Mouse (Mus musculus) kidney, embryonic 16.5 days (tissue): Measurements from ENCODE around the gene Ercc5. TPM values are rescaled to one million over a fixed set of nuclear protein-coding genes. Genes with fewer than 3 reads are reported as not detected.

Source experiments
- ATAC-seq: fragments of 200-750 bp; cut with Nextera tagmentation; 2 replicates; pipeline ENCODE4 v1.8.0; 2017; ENCODE audit warnings: moderate TSS enrichment; ENCODE audit not compliant: low FRiP score, low TSS enrichment
- H3K27ac ChIP-seq: fragments of 300-500 bp; sonication (generic); 2 replicates; pipeline ENCODE4 v1.5.1; 2014; ENCODE audit warnings: low read length
- H3K27me3 ChIP-seq: fragments of 300-500 bp; sonication (generic); 2 replicates; pipeline ENCODE4 v1.6.1; 2014; ENCODE audit warnings: low read length, control low read depth, mixed read lengths; ENCODE audit not compliant: insufficient read depth
- H3K36me3 ChIP-seq: fragments of 300-500 bp; sonication (generic); 2 replicates; pipeline ENCODE4 v1.6.1; 2014; ENCODE audit warnings: low read length, control low read depth, mixed read lengths; ENCODE audit not compliant: insufficient read depth
- H3K4me1 ChIP-seq: fragments of 300-500 bp; sonication (generic); 2 replicates; pipeline ENCODE4 v1.6.1; 2014; ENCODE audit warnings: low read length, control low read depth, mixed read lengths; ENCODE audit not compliant: insufficient read depth
- H3K4me2 ChIP-seq: fragments of 300-500 bp; sonication (generic); replicated peaks from 2 replicates; pipeline ENCODE4 v1.6.1; 2014; ENCODE audit warnings: low read depth, low read length
- H3K4me3 ChIP-seq: fragments of 300-500 bp; sonication (generic); 2 replicates; pipeline ENCODE4 v1.5.1; 2014; ENCODE audit warnings: mild to moderate bottlenecking, low read length
- H3K9ac ChIP-seq: fragments of 300-500 bp; sonication (generic); replicated peaks from 2 replicates; pipeline ENCODE4 v1.6.1; 2014; ENCODE audit warnings: low read length
- H3K9me3 ChIP-seq: fragments of 300-500 bp; sonication (generic); 2 replicates; pipeline ENCODE4 v1.6.1; 2016; ENCODE audit warnings: low read length, control low read depth
- WGBS: fragments of 180-500 bp; shearing (Covaris S2); extraction: QIAGEN DNeasy Blood & Tissue Kit; methylation state at CpG from one replicate; pipeline ENCODE4 v1.1.7; 2014; 5-methylcytosine and 5-hydroxymethylcytosine counted together
- polyA plus RNA-seq: library from polyadenylated mRNA; unstranded; fragments of >200 nt; fragmentation: Nextera tagmentation; extraction: Ambion mirVana; gene quantifications from 2 replicates; pipeline ENCODE4 v1.2.1, GENCODE M21; 2015

The Ercc5 gene
- polyA plus RNA-seq, 1 experiment from 2014 or later: 16.2 TPM

- no peak overlapping the region for H3K4me2 ChIP-seq
- H3K27me3 ChIP-seq: no peaks in the 10 kb centered on the region
- no peaks in the 10 kb centered on the region for H3K9me3 ChIP-seq
- peaks cover 5% of the 10 kb centered on the region; the same call in 1 of the 2 replicates for H3K36me3 ChIP-seq
- H3K4me1 ChIP-seq: peaks cover 13% of the 10 kb centered on the region
- 70% methylated on average over 3 of the region's 3 CpGs for WGBS
- no peak overlapping the region for H3K27ac ChIP-seq
- H3K4me3 ChIP-seq: no peak overlapping the region
- no peak for ATAC-seq
- H3K9ac ChIP-seq: no peak overlapping the region
Observed at GRCm38 (mm10) chr1:44122256-44122655, 25.3 kb upstream of the Ercc5 start.

GRCm38 (mm10) chr1:44125590-44125989 is 22.0 kb upstream of the Ercc5 start:
- H3K4me3 ChIP-seq: no peak overlapping the region
- 98% methylated on average over 4 of the region's 4 CpGs for WGBS
- no peak overlapping the region for H3K4me2 ChIP-seq
- no peaks in the 10 kb centered on the region for H3K9me3 ChIP-seq
- H3K27me3 ChIP-seq: no peaks in the 10 kb centered on the region
- H3K4me1 ChIP-seq: peaks cover 5% of the 10 kb centered on the region; the same call in 1 of the 2 replicates
- peaks cover 18% of the 10 kb centered on the region; the same call in 1 of the 2 replicates for H3K36me3 ChIP-seq
- no peak overlapping the region for H3K9ac ChIP-seq
- ATAC-seq: no peak
- H3K27ac ChIP-seq: no peak overlapping the region

- H3K9me3 ChIP-seq: no peaks in the 10 kb centered on the region
- H3K27ac ChIP-seq: no peak overlapping the region
- peaks cover 29% of the 10 kb centered on the region for H3K36me3 ChIP-seq
- ATAC-seq: no peak
- H3K4me3 ChIP-seq: no peak overlapping the region
- H3K27me3 ChIP-seq: no peaks in the 10 kb centered on the region
- H3K4me2 ChIP-seq: no peak overlapping the region
- no peak overlapping the region for H3K9ac ChIP-seq
- 81% methylated on average over 4 of the region's 4 CpGs for WGBS
- no peaks in the 10 kb centered on the region for H3K4me1 ChIP-seq
Observed at GRCm38 (mm10) chr1:44129929-44130581, 17.5 kb upstream of the Ercc5 start.

GRCm38 (mm10) chr1:44140232-44140631 is 7.3 kb upstream of the Ercc5 start:
- Histone ChIP-seq H3K36me3 (peaks cover 30% of the 10 kb centered on the region; the same call in 1 of the 2 replicates), H3K9ac (no peak overlapping the region), H3K27me3 (no peaks in the 10 kb centered on the region), H3K27ac (no peak overlapping the region), H3K4me3 (no peak overlapping the region), H3K9me3 (no peaks in the 10 kb centered on the region), H3K4me2 (no peak overlapping the region), H3K4me1 (no peaks in the 10 kb centered on the region)
- 80% methylated on average over 4 of the region's 4 CpGs for WGBS
- no peak for ATAC-seq

- no peak overlapping the region for H3K4me2 ChIP-seq
- H3K36me3 ChIP-seq: peaks cover 26% of the 10 kb centered on the region; the same call in 1 of the 2 replicates
- H3K9me3 ChIP-seq: no peaks in the 10 kb centered on the region
Observed at GRCm38 (mm10) chr1:44142747-44143146, 4.8 kb upstream of the Ercc5 start.

GRCm38 (mm10) chr1:44148706-44149105 is 1.2 kb downstream of the Ercc5 start:
- H3K27me3 ChIP-seq: no peaks in the 10 kb centered on the region
- 0 out of 2 replicates have a peak, but pooled peaks cover 5% of the 10 kb centered on the region for H3K36me3 ChIP-seq
- H3K4me1 ChIP-seq: peaks cover 7% of the 10 kb centered on the region
- H3K9me3 ChIP-seq: no peaks in the 10 kb centered on the region
- 43% methylated on average over 6 of the region's 6 CpGs for WGBS
- peak overlapping the region; percentile 79 for H3K4me2 ChIP-seq
- H3K27ac ChIP-seq: no peak overlapping the region
- H3K9ac ChIP-seq: 0 out of 2 replicates have a peak overlapping the region, but pooled peaks have one; percentile 7
- no peak for ATAC-seq
- peak overlapping the region; percentile 92 for H3K4me3 ChIP-seq

More at GRCm38 (mm10) chr1:44142747-44143146, 4.8 kb upstream of the Ercc5 start:
- Histone ChIP-seq H3K4me1 (no peaks in the 10 kb centered on the region), H3K9ac (no peak overlapping the region), H3K4me3 (no peak overlapping the region), H3K27ac (no peak overlapping the region), H3K27me3 (no peaks in the 10 kb centered on the region)
- no peak for ATAC-seq
- WGBS: 91% methylated on average over 5 of the region's 5 CpGs

GRCm38 (mm10) chr1:44155287-44155686 is 7.7 kb downstream of the Ercc5 start:
- no peaks in the 10 kb centered on the region for H3K27me3 ChIP-seq
- H3K4me1 ChIP-seq: no peaks in the 10 kb centered on the region
- H3K9ac ChIP-seq: no peak overlapping the region
- no peak overlapping the region for H3K27ac ChIP-seq
- H3K36me3 ChIP-seq: peaks cover 22% of the 10 kb centered on the region
- H3K4me3 ChIP-seq: no peak overlapping the region
- 94% methylated on average over 4 of the region's 4 CpGs for WGBS
- ATAC-seq: no peak
- H3K4me2 ChIP-seq: no peak overlapping the region
- H3K9me3 ChIP-seq: no peaks in the 10 kb centered on the region

- H3K9me3 ChIP-seq: no peaks in the 10 kb centered on the region
- no peak overlapping the region for H3K9ac ChIP-seq
- no peak overlapping the region for H3K4me3 ChIP-seq
- no peak overlapping the region for H3K27ac ChIP-seq
- no peak overlapping the region for H3K4me2 ChIP-seq
- peaks cover 46% of the 10 kb centered on the region for H3K36me3 ChIP-seq
- no peaks in the 10 kb centered on the region for H3K4me1 ChIP-seq
- ATAC-seq: no peak
- WGBS: 89% methylated on average over 6 of the region's 6 CpGs
- H3K27me3 ChIP-seq: no peaks in the 10 kb centered on the region
Observed at GRCm38 (mm10) chr1:44158317-44158716, 10.8 kb downstream of the Ercc5 start.

GRCm38 (mm10) chr1:44161818-44162217 is 14.3 kb downstream of the Ercc5 start:
- Histone ChIP-seq H3K27ac (no peak overlapping the region), H3K36me3 (peaks cover 59% of the 10 kb centered on the region), H3K4me3 (no peak overlapping the region), H3K4me1 (no peaks in the 10 kb centered on the region), H3K4me2 (no peak overlapping the region), H3K9me3 (no peaks in the 10 kb centered on the region), H3K9ac (no peak overlapping the region), H3K27me3 (no peaks in the 10 kb centered on the region)
- WGBS: 96% methylated on average over 6 of the region's 6 CpGs
- no peak for ATAC-seq

GRCm38 (mm10) chr1:44162389-44162788 is 14.8 kb downstream of the Ercc5 start:
- Histone ChIP-seq H3K4me3 (no peak overlapping the region), H3K9ac (no peak overlapping the region), H3K36me3 (peaks cover 64% of the 10 kb centered on the region), H3K9me3 (no peaks in the 10 kb centered on the region), H3K4me1 (no peaks in the 10 kb centered on the region), H3K27me3 (no peaks in the 10 kb centered on the region), H3K27ac (no peak overlapping the region), H3K4me2 (no peak overlapping the region)
- WGBS: 97% methylated on average over 5 of the region's 5 CpGs
- ATAC-seq: no peak
